Mouse (Mus musculus): ENCODE results near the gene Cd81.

GRCm38 (mm10) chr7:143093847-143094246 lies 41.3 kb downstream of the Cd81 start:
- TF ChIP-seq CTCF (IDR thresholded peaks at IDR 0.05; ENCODE audit: control insufficient read depth, insufficient read depth, insufficient replicate concordance, low read depth, low read length), result no peak
- no peak for TF ChIP-seq POLR2A (IDR thresholded peaks at IDR 0.05; ENCODE audit: control insufficient read depth, low read depth, low read length)

Data from testis, adult 2 months (tissue).